8 mouse cellular contexts compared by ENCODE assay signal in the genomic region with DNA sequence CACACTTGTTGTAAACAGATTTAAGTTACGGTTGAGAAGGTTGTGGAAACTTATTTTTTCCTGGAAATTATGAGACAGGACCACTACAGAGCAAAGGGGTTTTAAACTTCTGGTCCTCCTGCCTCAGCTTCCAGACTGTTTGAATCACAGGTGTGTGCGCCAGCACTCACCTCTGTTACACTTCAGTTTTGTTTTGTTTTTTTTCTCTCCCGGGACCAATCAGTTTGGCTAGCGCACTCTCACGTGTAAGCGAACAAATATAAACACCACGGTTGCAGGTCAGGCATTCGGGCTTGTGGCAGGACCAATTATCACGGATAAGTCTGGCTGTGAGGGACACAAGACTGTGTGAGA. TPM values are rescaled to one million over a fixed set of nuclear protein-coding genes. Genes with fewer than 3 reads are reported as not detected.
DNase-seq lines count a peak whose midpoint lies in the region; ATAC-seq and TF ChIP-seq lines count a peak whose summit lies in the region.

No protein-coding gene starts in this region.

- H3K27ac ChIP-seq in gastrocnemius, adult 2 months, result peak overlapping the region; percentile 92
- H3K27ac ChIP-seq in forebrain, embryonic 11.5 days (ENCODE audit: low read depth, low read length), result peak overlapping the region; percentile 72
- peak overlapping the region; percentile 75 for H3K27ac ChIP-seq in liver, embryonic 13.5 days

- H3K9me3 ChIP-seq in forebrain, embryonic 11.5 days (ENCODE audit: control insufficient read depth, low read length), result no peaks in the 10 kb centered on the region
- H3K9me3 ChIP-seq in liver, embryonic 13.5 days (replicated peaks), result no peaks in the 10 kb centered on the region

- H3K4me1 ChIP-seq in forebrain, embryonic 11.5 days (replicated peaks; ENCODE audit: control insufficient read depth, insufficient read depth, low read length), result peaks cover 2% of the 10 kb centered on the region; the same call in 1 of the 2 replicates
- peaks cover 30% of the 10 kb centered on the region for H3K4me1 ChIP-seq in liver, embryonic 13.5 days (replicated peaks)

- no peak for DNase-seq in gastrocnemius, adult 2 months
- DNase-seq in gastrocnemius, adult 8-10 months (ENCODE audit: low spot score in 2 of 2), result no peak
- DNase-seq in forebrain, embryonic 11.5 days (ENCODE audit: low spot score), result no peak
- no peak for DNase-seq in liver, embryonic 13.5 days
- DNase-seq in T-cell, adult 2 months (ENCODE audit: low spot score), result no peak
- no peak for DNase-seq in right cerebral cortex, postnatal 25 days

- peaks cover 14% of the 10 kb centered on the region for H3K36me3 ChIP-seq in C2C12 (ENCODE audit: control insufficient read depth, insufficient read depth)
- no peaks in the 10 kb centered on the region; the same call in 1 of the 2 replicates for H3K36me3 ChIP-seq in forebrain, embryonic 11.5 days (ENCODE audit: control insufficient read depth, insufficient read depth, low read length)
- peaks cover 9% of the 10 kb centered on the region for H3K36me3 ChIP-seq in liver, embryonic 13.5 days

- 3% methylated on average over 9 of the region's 9 CpGs for WGBS in forebrain, embryonic 11.5 days
- WGBS in liver, embryonic 13.5 days (ENCODE audit: insufficient replicate concordance), result 3% methylated on average over 9 of the region's 9 CpGs

- TF ChIP-seq CTCF in gastrocnemius, adult 2 months (IDR thresholded peaks at IDR 0.05), result no peak
- no peak for TF ChIP-seq CTCF in C2C12 (IDR thresholded peaks at IDR 0.05; ENCODE audit: control insufficient read depth, insufficient read depth, insufficient read length)

- ATAC-seq in forebrain, embryonic 11.5 days (replicated peaks; ENCODE audit: low FRiP score), result no peak
- ATAC-seq in liver, embryonic 13.5 days (ENCODE audit: low read depth), result no peak
- no peak for ATAC-seq in frontal cortex, adult (ENCODE audit: low TSS enrichment)

- H3K27me3 ChIP-seq in C2C12 (ENCODE audit: control insufficient read depth, insufficient read depth, insufficient read length), result no peaks in the 10 kb centered on the region
- H3K27me3 ChIP-seq in forebrain, embryonic 11.5 days (ENCODE audit: control insufficient read depth, insufficient read depth, low read length), result no peaks in the 10 kb centered on the region
- no peaks in the 10 kb centered on the region for H3K27me3 ChIP-seq in liver, embryonic 13.5 days

- H3K4me2 ChIP-seq in forebrain, embryonic 11.5 days (ENCODE audit: low read depth, low read length, severe bottlenecking), result peak overlapping the region; percentile 62
- H3K4me2 ChIP-seq in liver, embryonic 13.5 days, result peak overlapping the region; percentile 79

- H3ac ChIP-seq in C2C12 (ENCODE audit: control insufficient read depth, insufficient read length, low read depth), result peak overlapping the region; percentile 57

- H3K4me3 ChIP-seq in gastrocnemius, adult 2 months, result peak overlapping the region; percentile 98
- H3K4me3 ChIP-seq in C2C12 (ENCODE audit: insufficient read depth, poor library complexity, severe bottlenecking), result peak overlapping the region; percentile 28
- H3K4me3 ChIP-seq in forebrain, embryonic 11.5 days (ENCODE audit: low read depth, low read length), result peak overlapping the region; percentile 98
- H3K4me3 ChIP-seq in liver, embryonic 13.5 days (replicated peaks), result peak overlapping the region; percentile 93

- H3K9ac ChIP-seq in forebrain, embryonic 11.5 days (ENCODE audit: low read length), result peak overlapping the region; percentile 69
- H3K9ac ChIP-seq in liver, embryonic 13.5 days, result peak overlapping the region; percentile 79

- peaks cover 41% of the 10 kb centered on the region for H3K79me2 ChIP-seq in C2C12 (ENCODE audit: control insufficient read depth, insufficient read depth)

- intact Hi-C loops in gastrocnemius, adult 2 months (cut with DNase I), result loop anchor here (5.0 kb wide), 2 partner anchors 41 to 59 kb away; partner anchors contain the start of gene Zfp143

- H3K79me3 ChIP-seq in C2C12 (ENCODE audit: low read depth), result peaks cover 36% of the 10 kb centered on the region

TF ChIP-seq in C2C12, 6 proteins besides CTCF, POLR2A, EP300 and RAD21:
- TF ChIP-seq FOSL1 (IDR thresholded peaks at IDR 0.05; ENCODE audit: insufficient read depth, low read length, poor library complexity, severe bottlenecking) (no peak), MAX (IDR thresholded peaks at IDR 0.05) (no peak), MYOD1 (IDR thresholded peaks at IDR 0.05; ENCODE audit: control insufficient read depth, insufficient read length, low read depth) (no peak)

RNA-seq across cellular contexts. Expression of gene Wee1, which starts 0.7 kb away (rescaled TPM):
- total RNA-seq in gastrocnemius, adult 2 months (2021), result 1 to 10 TPM in 1 of 2 experiments, under 1 TPM in 1; 0.97 to 3.6 TPM
- total RNA-seq in gastrocnemius, adult 8-10 months (2022), result 1 to 10 TPM; 2.4 to 2.9 (median 2.4) TPM
- 15.8 TPM for polyA plus RNA-seq in C2C12 (2012; fragmentation: generic; extraction: Trizol)
- polyA plus RNA-seq in forebrain, embryonic 11.5 days (2014; fragmentation: Nextera tagmentation; extraction: Ambion mirVana), result 42.3 and 45.6 TPM in 2 replicates
- 10.2 and 12.2 TPM in 2 replicates for polyA plus RNA-seq in liver, embryonic 13.5 days (2015; fragmentation: Nextera tagmentation; extraction: Ambion mirVana)

Comparison
In these comparisons a context has a peak if more than half of its experiments do, and no peak if none do; other contexts are left out.
1. H3K4me3 ChIP-seq: peak in every context shown above with its lines; median percentile 98 in gastrocnemius, adult 2 months; 98 in forebrain, embryonic 11.5 days; 93 in liver, embryonic 13.5 days; 28 in C2C12.